Mouse (Mus musculus) MN1 (cell line): ENCODE measurements around the gene Arhgap31.
A peak's percentile ranks its signal among the peaks of the same experiment; 100 is the strongest.

ENCODE experiments used
- DNase-seq: peaks from one replicate; pipeline ENCODE4 v3.0.0-alpha.2; 2016; ENCODE audit warnings: low spot score

The Arhgap31 gene

GRCm38 (mm10) chr16:38712581-38713403 is at the start of gene Arhgap31:
Gene Arhgap31 (minus strand): TSS chr16:38713274.
- DNase-seq, result peak; percentile 6

DNA sequence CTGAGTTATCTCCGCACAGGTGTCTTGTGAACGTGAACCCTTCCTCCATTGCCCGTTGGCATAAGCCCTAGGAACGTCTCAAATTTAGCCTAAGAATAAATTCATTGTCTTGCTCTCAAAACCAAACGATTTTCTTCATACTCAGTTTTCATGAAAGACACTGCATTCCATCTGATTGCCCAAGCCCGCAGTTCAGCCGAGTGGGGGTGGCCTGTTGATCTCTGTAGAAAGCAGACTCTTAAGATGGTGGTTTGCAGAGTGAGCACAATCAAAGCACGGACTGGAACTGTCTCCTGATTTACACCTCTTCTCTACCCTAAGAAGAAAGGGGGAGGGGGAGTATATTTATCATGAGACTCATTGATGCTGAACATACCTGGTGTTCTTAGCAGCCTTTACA is 49.3 kb upstream of the Arhgap31 start:
- no peak for DNase-seq

DNA sequence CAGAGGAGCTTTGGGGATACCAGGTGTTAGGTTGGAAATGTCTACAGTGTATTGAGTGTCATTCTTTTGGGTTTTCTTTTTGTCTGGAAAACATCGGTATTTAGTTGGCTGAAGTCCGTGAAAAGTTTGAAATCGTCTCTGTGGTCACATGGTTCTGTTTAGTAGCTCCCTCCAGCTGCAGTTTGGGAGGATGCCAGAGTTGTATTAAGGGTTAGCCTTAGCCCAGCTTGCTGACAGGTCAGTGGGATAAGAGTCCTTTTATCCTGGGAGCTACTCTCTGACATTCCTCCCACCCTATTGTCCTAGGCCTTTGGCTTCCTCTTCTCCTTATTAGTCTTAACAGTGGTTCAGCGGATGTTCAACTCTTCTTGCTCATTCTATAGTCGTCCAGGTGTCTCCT is 48.9 kb upstream of the Arhgap31 start:
- no peak for DNase-seq

DNA sequence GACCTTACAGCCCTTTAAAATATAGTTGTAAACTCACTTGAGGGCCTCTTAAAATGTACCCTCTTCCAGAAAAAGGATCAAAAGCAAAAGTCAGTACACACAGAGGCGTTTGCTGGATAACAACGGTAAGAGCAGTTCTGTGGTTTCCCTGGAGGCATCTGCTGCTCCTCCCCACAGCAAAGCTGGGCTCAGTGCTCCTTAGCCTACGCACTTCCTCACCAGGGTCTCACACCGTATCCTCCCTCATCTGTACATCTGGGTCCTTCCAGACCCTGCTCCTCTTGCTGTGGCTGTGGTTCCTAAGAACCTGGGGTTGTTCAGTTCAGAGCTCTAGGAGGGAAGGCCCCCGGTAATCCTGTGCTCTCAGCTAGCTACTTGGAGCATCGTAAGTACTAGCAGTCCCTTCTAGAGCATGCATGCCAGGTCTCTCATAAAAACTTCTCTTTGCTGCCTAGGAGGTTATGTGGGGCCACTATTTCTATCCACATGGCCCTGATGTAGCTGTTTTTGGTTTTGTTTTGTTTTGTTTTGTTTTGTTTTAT is 47.8 kb upstream of the Arhgap31 start:
- DNase-seq, result no peak

- DNase-seq, result no peak
Measured at GRCm38 (mm10) chr16:38760239-38760638, 47.2 kb upstream of the Arhgap31 start.

DNA sequence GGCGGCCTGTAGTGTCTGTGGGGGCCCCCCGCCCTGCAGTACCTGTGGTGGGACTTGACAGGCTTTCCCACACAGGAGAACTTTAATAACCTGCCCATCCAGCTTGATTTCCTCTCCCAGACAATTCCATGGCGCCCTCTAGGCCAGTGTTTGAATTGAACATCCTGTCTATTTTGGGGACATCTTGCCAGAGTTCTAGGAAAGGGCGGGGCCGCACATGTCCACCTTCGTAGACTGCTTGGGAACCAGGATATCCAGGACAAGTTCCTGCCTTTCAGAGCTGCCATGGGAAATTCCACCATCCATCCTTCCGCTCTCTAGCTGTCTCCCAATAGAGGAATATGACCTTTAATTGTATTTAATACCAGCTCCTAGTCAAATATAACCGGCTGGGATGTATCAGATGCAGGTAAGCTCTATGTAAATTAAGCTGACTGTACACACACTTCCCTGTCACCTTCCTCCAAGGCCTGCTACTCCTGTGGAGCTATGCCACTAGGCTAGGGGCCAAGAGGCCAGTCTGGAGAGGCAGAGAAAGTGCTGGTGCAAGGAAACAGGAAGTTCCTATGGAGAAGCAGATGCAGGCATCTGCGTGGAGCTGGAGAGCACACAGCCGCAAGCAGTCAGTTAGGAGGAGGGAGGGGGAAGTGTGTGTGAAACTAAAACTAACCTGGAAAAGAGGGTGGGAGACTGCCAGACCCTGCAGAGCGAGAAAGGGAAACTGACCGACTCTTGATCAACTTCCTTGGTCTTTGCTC is 45.2 kb upstream of the Arhgap31 start:
- DNase-seq, result no peak

GRCm38 (mm10) chr16:38757626-38758025 is 44.6 kb upstream of the Arhgap31 start:
- no peak for DNase-seq

- no peak for DNase-seq
Measured at GRCm38 (mm10) chr16:38756572-38756971, 43.5 kb upstream of the Arhgap31 start.

- DNase-seq, result no peak
Measured at GRCm38 (mm10) chr16:38756177-38756503, 43.1 kb upstream of the Arhgap31 start.

GRCm38 (mm10) chr16:38755452-38756176 is 42.5 kb upstream of the Arhgap31 start:
- no peak for DNase-seq

DNA sequence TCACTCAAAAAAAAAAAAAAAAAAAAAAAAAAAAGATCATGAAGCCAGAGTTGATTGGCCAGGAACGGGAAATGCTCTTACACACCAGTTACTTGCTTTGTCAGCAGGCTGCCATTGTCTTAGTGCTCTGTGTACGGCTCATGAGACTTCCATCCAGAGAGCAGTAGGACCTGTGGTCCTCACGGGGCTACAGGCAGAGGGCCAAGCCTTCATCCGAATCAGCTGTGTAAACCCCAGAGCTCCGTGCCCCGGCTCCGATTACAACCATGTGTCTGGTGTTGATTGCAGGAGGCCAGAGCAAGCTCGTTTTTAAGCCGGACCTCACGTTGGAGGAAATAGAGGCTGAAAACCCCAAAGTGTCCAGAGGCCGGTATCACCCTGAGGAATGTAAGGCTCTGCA is 40.6 kb upstream of the Arhgap31 start:
- DNase-seq, result no peak

DNA sequence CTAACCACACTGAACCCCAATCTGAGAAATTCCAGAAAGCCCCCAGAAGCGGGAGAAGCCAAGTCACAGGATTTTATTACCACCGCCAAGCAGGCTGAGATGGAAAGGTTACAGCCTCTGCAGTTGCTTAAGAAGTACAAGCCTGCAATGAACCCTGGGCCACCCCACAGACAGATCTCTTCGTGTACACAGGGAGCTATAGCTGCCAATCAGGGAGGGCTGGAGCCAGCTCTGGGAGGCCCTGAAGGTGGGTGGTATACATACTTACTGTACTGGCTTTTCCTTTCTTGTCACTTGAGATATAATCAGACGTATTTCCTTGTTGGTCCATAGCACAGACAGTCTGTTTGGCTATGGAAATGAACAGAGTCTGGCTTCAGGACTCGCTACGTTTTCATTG is 37.7 kb upstream of the Arhgap31 start:
- DNase-seq, result no peak

GRCm38 (mm10) chr16:38743941-38744673 is 31.0 kb upstream of the Arhgap31 start:
- DNase-seq, result no peak

DNA sequence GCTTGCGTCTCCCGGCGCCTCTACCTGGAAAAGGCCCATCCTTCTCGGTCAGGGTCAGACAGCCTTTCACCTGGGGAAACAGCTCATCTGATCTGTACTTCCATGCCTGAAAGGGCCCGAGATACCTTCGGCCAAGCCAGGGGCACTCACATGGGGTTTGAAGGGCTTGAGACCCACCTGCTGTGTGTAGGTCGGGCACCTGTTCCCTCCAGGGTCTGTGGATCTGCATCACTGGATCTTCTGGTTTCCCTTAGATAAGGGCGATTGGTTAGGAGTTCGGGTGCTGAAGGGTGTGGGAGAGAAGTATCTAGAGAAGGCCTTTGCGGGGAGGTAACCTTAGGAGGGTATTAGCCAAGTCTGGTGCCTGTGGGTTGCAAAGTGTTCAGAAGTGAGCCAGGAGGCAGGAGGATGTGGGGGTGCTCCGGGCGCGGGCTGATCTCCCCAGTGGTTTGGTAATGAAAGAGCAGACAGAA is 29.6 kb upstream of the Arhgap31 start:
- DNase-seq, result no peak

DNA sequence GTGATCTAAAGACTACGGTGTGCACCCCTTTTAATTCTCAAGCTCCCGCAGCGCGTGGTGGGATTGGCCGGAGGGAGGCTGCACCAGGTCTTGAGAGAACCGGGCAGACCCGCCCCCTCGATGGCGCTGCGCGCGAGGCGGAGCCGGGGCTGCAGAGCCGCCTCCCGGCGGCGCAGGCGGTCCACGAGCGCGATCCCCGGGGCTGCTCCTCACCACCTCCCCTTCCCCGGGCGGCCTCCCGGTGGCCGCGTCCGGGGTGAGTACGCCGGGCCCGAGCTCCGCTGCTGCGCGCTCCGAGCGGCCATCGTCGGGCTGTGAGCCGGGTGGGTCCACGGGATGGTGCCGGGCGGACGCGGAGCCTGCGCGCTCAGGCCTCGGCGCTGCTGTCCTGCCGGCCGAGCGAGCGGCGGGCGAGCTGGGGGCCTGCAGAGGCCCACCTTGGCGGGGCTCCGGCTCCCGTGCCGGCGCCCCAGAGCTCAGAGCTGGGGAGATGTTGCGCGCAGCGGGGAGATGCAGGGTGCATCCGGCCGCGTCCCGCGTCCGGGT is 29.1 kb upstream of the Arhgap31 start, which contains the start of gene B4galt4:
B4galt4 (plus strand) TSS at position 152 of the 546 bp plus-strand sequence.
- DNase-seq, result no peak

GRCm38 (mm10) chr16:38741204-38741903 is 28.3 kb upstream of the Arhgap31 start:
- DNase-seq, result no peak

DNA sequence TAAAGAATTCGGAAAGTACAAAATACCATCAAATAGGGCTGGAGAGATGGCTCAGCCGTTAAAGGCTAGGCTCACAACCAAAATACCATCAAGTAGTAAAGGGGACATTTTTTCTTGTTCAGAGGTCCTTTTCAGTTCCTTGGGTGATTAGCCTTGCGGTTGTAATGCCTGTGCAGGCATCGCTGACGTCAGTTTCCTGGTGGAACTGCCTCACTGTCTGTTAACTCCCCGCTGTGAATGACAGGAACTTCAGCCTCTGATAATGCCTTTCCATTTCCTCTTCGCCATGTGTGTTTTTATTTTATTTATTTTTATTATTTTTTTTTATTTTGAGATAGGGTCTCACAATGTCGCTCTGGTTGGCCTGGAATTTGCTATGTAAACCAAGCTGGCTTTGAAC is 17.8 kb upstream of the Arhgap31 start:
- no peak for DNase-seq

DNA sequence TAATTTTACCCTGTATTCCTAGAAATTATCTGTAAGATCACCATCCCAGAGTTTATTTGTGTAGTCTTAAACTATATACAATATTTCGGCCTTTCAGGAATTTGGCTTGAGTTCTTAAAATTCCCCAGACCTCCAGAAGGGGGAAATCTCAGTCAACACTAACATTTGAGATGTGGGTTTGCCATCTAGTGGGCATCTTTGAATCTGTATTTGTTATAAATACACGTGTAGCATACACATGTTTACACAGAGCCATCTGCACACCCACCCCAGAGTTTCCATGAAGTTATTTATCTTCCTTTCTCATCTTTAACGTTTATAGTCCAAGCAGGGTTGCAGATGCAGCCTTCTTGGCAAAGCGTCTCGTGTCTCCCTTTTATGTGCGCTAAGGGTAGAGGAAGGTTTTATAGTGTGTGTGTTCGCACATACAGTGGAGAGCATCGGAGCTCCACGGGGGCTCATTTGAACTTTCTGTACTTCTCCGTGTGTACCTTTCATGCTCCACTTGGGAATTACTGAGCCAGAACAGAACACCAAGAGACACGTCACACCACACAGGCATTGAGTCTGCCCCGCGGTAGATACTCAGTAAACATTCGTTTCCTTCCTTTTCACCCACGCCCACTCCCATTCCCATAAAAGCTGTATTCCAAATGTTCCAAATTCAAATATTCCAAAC is 16.7 kb upstream of the Arhgap31 start:
- DNase-seq, result peak; percentile 14

- no peak for DNase-seq
Measured at GRCm38 (mm10) chr16:38729139-38729538, 16.1 kb upstream of the Arhgap31 start.

DNA sequence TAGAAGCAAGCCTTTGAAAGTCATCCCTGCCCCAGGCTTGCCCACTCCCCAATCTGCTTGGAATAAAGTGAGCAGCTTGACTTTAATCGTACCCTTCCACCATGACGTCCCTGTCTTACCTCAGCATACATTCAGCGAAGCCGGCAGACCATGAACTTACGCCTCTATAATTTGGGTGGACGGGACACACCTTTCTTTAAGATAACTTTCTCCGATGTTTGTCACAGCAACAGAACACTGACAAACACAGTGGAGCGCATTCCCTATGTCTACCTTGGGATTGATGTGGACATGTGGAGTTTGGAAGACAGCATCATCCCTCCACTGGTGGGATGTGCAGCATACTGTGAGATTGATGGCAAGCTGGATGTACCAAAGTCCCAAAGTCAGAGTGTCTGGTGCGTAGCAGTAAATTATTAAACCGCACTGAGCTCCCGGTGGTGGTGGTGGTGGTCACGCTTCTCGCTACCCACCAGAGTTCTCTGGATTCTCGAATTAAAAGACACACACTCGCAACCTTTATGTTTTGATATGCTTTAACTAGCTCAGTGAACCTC is 15.6 kb upstream of the Arhgap31 start:
- no peak for DNase-seq
